Mouse (Mus musculus): ENCODE measurements at regions not wholly inside any gene's neighbourhood (a gene's known extent, or its start where the extent isn't known, plus 50 kb on each side); places are given as distances from the start of the nearest gene placed in this dataset.

- H3K4me3 ChIP-seq (ENCODE audit: insufficient read depth, low read depth, low read length): no peak overlapping the region
- H3K27me3 ChIP-seq (replicated peaks; ENCODE audit: control insufficient read depth, insufficient read depth, low read length): no peaks in the 10 kb centered on the region
- peak; percentile 5 for DNase-seq
- H3K27ac ChIP-seq (ENCODE audit: insufficient read depth, low read depth, low read length): no peak overlapping the region
- TF ChIP-seq POLR2A (IDR thresholded peaks at IDR 0.05; ENCODE audit: low read depth, low read length) (no peak), CTCF (conservative IDR thresholded peaks at IDR 0.05; ENCODE audit: insufficient read depth, insufficient read length, low read depth, low read length) (no peak)
- H3K4me1 ChIP-seq (ENCODE audit: control insufficient read depth, insufficient read depth, low read length): no peaks in the 10 kb centered on the region
- 71% methylated on average over 8 of the region's 8 CpGs for WGBS
- H3K36me3 ChIP-seq (ENCODE audit: control insufficient read depth, insufficient read depth, low read length): no peaks in the 10 kb centered on the region
Observed at GRCm38 (mm10) chr3:143147471-143147870, 265.7 kb upstream of the Pkn2 start.

GRCm38 (mm10) chr3:143138952-143139351, 257.1 kb upstream of the Pkn2 start:
- H3K4me1 ChIP-seq (ENCODE audit: control insufficient read depth, insufficient read depth, low read length): no peaks in the 10 kb centered on the region; the same call in 1 of the 2 replicates
- no peaks in the 10 kb centered on the region for H3K36me3 ChIP-seq (ENCODE audit: control insufficient read depth, insufficient read depth, low read length)
- TF ChIP-seq CTCF (conservative IDR thresholded peaks at IDR 0.05; ENCODE audit: insufficient read depth, insufficient read length, low read depth, low read length) (no peak), POLR2A (IDR thresholded peaks at IDR 0.05; ENCODE audit: low read depth, low read length) (no peak)
- H3K27me3 ChIP-seq (replicated peaks; ENCODE audit: control insufficient read depth, insufficient read depth, low read length): no peaks in the 10 kb centered on the region
- no peak overlapping the region for H3K27ac ChIP-seq (ENCODE audit: insufficient read depth, low read depth, low read length)
- DNase-seq: no peak
- no peak overlapping the region for H3K4me3 ChIP-seq (ENCODE audit: insufficient read depth, low read depth, low read length)
- 83% methylated on average over 3 of the region's 3 CpGs for WGBS

GRCm38 (mm10) chr3:143134528-143134927, 252.7 kb upstream of the Pkn2 start:
- no peaks in the 10 kb centered on the region for H3K36me3 ChIP-seq (ENCODE audit: control insufficient read depth, insufficient read depth, low read length)
- H3K27ac ChIP-seq (ENCODE audit: insufficient read depth, low read depth, low read length): no peak overlapping the region
- H3K27me3 ChIP-seq (replicated peaks; ENCODE audit: control insufficient read depth, insufficient read depth, low read length): no peaks in the 10 kb centered on the region
- 75% methylated on average over 2 of the region's 2 CpGs for WGBS
- TF ChIP-seq CTCF (conservative IDR thresholded peaks at IDR 0.05; ENCODE audit: insufficient read depth, insufficient read length, low read depth, low read length) (no peak), POLR2A (IDR thresholded peaks at IDR 0.05; ENCODE audit: low read depth, low read length) (no peak)
- no peak for DNase-seq
- no peaks in the 10 kb centered on the region; the same call in 1 of the 2 replicates for H3K4me1 ChIP-seq (ENCODE audit: control insufficient read depth, insufficient read depth, low read length)
- no peak overlapping the region for H3K4me3 ChIP-seq (ENCODE audit: insufficient read depth, low read depth, low read length)

GRCm38 (mm10) chr3:143107733-143108291, 226.0 kb upstream of the Pkn2 start:
- Histone ChIP-seq H3K4me3 (ENCODE audit: insufficient read depth, low read depth, low read length) (0 out of 2 replicates have a peak overlapping the region, but pooled peaks have one; percentile 11), H3K27ac (ENCODE audit: insufficient read depth, low read depth, low read length) (no peak overlapping the region), H3K27me3 (replicated peaks; ENCODE audit: control insufficient read depth, insufficient read depth, low read length) (no peaks in the 10 kb centered on the region), H3K4me1 (ENCODE audit: control insufficient read depth, insufficient read depth, low read length) (no peaks in the 10 kb centered on the region), H3K36me3 (ENCODE audit: control insufficient read depth, insufficient read depth, low read length) (no peaks in the 10 kb centered on the region)
- WGBS: 27% methylated on average over 13 of the region's 13 CpGs
- DNase-seq: no peak
- TF ChIP-seq POLR2A (IDR thresholded peaks at IDR 0.05; ENCODE audit: low read depth, low read length) (no peak), CTCF (conservative IDR thresholded peaks at IDR 0.05; ENCODE audit: insufficient read depth, insufficient read length, low read depth, low read length) (no peak)

GRCm38 (mm10) chr3:143104734-143105133, 222.9 kb upstream of the Pkn2 start:
- no peak for DNase-seq
- H3K4me1 ChIP-seq (ENCODE audit: control insufficient read depth, insufficient read depth, low read length): no peaks in the 10 kb centered on the region
- no peak overlapping the region for H3K4me3 ChIP-seq (ENCODE audit: insufficient read depth, low read depth, low read length)
- peaks cover 2% of the 10 kb centered on the region for H3K27me3 ChIP-seq (replicated peaks; ENCODE audit: control insufficient read depth, insufficient read depth, low read length)
- WGBS: 50% methylated on average over 2 of the region's 2 CpGs
- H3K36me3 ChIP-seq (ENCODE audit: control insufficient read depth, insufficient read depth, low read length): no peaks in the 10 kb centered on the region
- TF ChIP-seq CTCF (conservative IDR thresholded peaks at IDR 0.05; ENCODE audit: insufficient read depth, insufficient read length, low read depth, low read length) (no peak), POLR2A (IDR thresholded peaks at IDR 0.05; ENCODE audit: low read depth, low read length) (no peak)
- no peak overlapping the region for H3K27ac ChIP-seq (ENCODE audit: insufficient read depth, low read depth, low read length)

- 18% methylated on average over 3 of the region's 3 CpGs for WGBS
- DNase-seq: peak; percentile 24
- Histone ChIP-seq H3K4me1 (ENCODE audit: control insufficient read depth, insufficient read depth, low read length) (no peaks in the 10 kb centered on the region), H3K36me3 (ENCODE audit: control insufficient read depth, insufficient read depth, low read length) (no peaks in the 10 kb centered on the region), H3K27me3 (replicated peaks; ENCODE audit: control insufficient read depth, insufficient read depth, low read length) (peaks cover 2% of the 10 kb centered on the region), H3K4me3 (ENCODE audit: insufficient read depth, low read depth, low read length) (no peak overlapping the region), H3K27ac (ENCODE audit: insufficient read depth, low read depth, low read length) (no peak overlapping the region)
- no peak for TF ChIP-seq CTCF (conservative IDR thresholded peaks at IDR 0.05; ENCODE audit: insufficient read depth, insufficient read length, low read depth, low read length)
- no peak for TF ChIP-seq POLR2A (IDR thresholded peaks at IDR 0.05; ENCODE audit: low read depth, low read length)
Observed at GRCm38 (mm10) chr3:143103333-143103732, 221.5 kb upstream of the Pkn2 start.

- 5% methylated on average over 59 of the region's 59 CpGs for WGBS
- peaks cover 2% of the 10 kb centered on the region for H3K27me3 ChIP-seq (replicated peaks; ENCODE audit: control insufficient read depth, insufficient read depth, low read length)
- TF ChIP-seq POLR2A (IDR thresholded peaks at IDR 0.05; ENCODE audit: low read depth, low read length) (no peak), CTCF (conservative IDR thresholded peaks at IDR 0.05; ENCODE audit: insufficient read depth, insufficient read length, low read depth, low read length) (no peak)
- H3K36me3 ChIP-seq (ENCODE audit: control insufficient read depth, insufficient read depth, low read length): no peaks in the 10 kb centered on the region
- H3K27ac ChIP-seq (ENCODE audit: insufficient read depth, low read depth, low read length): no peak overlapping the region
- no peaks in the 10 kb centered on the region for H3K4me1 ChIP-seq (ENCODE audit: control insufficient read depth, insufficient read depth, low read length)
- peak overlapping the region; percentile 5 for H3K4me3 ChIP-seq (ENCODE audit: insufficient read depth, low read depth, low read length)
- DNase-seq: no peak
Observed at GRCm38 (mm10) chr3:143100810-143101645, 219.2 kb upstream of the Pkn2 start.

Measured in kidney, adult 2 months (tissue).